Mouse (Mus musculus) ovary, postnatal 14 days (tissue): Measurements from ENCODE around the gene Rtkn2.
"Not testable (repeated sequence)": the region's sequence is repeated elsewhere in the genome, so short reads cannot be mapped to it uniquely, and the experiment has no call there.

Experiments used
- DNase-seq: peaks from one replicate; pipeline ENCODE4 v3.0.0; 2022; ENCODE audit warnings: low spot score

The Rtkn2 gene

GRCm38 (mm10) chr10:68075181-68075580 lies 95.8 kb downstream of the Rtkn2 start:
- no peak for DNase-seq

DNA sequence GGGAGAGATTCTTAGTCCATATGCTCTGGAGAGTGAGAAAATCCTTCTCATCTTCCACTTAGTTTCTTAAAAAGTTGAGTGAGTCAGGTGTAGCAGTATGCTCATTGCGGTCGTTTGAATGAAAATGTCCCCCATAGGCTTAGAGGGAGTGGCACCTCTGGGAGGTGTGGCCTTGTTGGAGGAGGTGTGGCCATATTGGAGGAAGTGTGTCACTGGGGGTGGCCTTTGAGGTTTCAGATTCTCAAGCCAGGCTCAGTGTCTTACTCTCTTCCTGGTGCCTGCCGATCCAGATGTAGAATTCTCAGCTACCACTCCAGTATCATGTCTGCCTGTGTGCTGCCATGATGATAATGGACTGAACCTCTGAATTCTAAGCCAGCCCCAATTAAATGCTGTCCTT lies 99.3 kb downstream of the Rtkn2 start:
- no peak for DNase-seq

DNA sequence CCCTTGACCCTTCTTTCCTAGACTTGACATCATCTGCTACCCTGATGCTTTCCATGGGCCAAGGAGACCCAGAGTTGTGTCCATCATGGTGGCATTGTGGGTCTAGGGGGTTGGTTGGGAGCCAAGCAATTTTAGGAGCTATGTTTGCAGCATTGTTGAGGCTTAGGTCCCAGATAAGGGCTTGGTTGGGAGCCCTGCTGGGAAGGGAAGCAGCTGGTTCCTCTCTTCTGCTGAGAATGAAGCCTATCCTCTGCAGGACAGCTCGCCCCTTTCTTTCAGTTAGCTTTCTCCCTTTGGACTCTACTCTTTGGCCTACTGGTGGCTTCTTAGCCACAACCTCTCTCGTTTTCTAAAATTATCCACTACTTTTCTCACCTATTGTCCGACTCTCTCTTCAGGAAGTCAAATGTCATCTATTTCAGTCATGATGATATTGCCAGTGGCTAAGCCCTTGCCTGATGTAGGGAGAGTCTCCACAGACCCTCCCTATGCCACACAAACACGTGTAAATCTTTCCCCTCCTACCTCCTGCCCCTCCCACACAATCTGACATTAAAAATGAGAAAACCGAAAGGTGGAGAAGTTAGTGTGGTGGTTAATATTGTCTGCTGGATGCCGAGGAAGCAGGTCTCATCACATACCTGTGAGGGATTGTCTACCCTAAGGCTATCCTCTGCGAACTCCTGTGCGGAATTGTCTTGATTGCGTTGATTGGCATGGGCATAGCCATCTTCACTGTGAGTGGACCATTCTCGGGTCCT lies 100.7 kb downstream of the Rtkn2 start:
- no peak for DNase-seq

- DNase-seq = no peak
These were observed 102.3 kb downstream of the Rtkn2 start for GRCm38 (mm10) chr10:68081712-68082111.

DNA sequence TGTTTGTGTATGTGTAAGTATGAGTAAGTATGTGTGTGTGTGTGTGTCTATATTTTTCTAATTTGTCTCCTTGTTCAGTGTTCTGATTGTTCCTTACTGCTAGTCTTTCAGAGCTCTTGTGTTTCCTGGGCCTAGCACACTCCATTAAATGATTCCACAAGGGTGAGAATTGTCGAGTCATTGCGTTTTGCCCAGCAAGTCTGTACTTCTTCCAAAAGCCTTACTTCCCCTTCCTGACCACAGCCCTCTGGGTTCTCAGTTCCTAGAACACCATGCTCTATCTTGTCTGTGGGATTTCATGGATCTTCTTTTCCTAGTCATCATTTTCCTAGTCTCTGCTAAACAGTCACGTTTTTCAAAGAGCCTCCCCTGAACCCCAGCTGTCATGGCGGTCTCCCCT lies 106.2 kb downstream of the Rtkn2 start:
- no peak for DNase-seq

GRCm38 (mm10) chr10:68086973-68087372 lies 107.6 kb downstream of the Rtkn2 start:
- no peak for DNase-seq

DNA sequence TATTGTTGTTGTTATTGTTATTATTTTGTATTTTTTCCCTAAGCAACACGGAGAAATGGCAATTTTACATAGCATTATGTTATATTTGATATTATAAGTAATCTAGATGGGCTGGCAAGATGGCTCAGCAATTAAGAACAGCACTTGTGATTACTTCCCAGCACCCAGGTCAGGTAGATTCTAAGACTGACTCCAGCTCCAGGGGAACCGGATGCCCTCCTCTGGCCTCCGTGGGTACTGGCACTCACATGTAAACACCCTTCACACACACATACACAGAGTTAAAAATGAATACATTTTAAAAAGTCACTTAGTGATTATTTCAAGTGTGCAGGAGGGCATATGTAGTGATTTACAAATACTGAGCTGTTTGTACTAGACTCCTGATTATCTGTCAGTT lies 108.4 kb downstream of the Rtkn2 start:
- DNase-seq = no peak

- DNase-seq = no peak
These were observed 110.2 kb downstream of the Rtkn2 start for GRCm38 (mm10) chr10:68089435-68090196.

GRCm38 (mm10) chr10:68090197-68090535 lies 110.8 kb downstream of the Rtkn2 start:
- peak; percentile 57 for DNase-seq

- DNase-seq = no peak
These were observed 111.2 kb downstream of the Rtkn2 start for GRCm38 (mm10) chr10:68090544-68090943.

DNA sequence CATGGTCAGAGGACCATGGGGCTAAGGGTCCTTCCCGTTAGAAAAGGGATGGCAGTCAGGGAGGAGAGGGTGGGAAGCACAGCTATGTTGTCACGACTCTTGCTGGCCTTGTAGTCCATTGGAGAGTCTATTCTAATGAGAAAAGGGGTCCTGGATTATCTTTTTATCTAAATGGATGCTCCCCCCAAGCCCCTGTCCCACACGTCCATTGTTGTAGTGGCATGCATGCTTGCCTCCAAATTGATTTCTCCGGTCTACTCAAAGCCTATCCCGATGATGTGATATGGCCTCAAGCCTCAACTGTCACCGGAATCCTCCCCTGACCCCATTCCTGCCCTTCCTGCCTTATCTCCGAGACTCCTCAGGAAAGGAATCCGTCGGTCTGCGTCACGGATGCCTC lies 111.6 kb downstream of the Rtkn2 start:
- DNase-seq = no peak

- no peak for DNase-seq
These were observed 112.5 kb downstream of the Rtkn2 start for GRCm38 (mm10) chr10:68091840-68092239.

- no peak for DNase-seq
These were observed 114.1 kb downstream of the Rtkn2 start for GRCm38 (mm10) chr10:68093496-68093895.

- DNase-seq = no peak
These were observed 115.8 kb downstream of the Rtkn2 start for GRCm38 (mm10) chr10:68095136-68095535.

DNA sequence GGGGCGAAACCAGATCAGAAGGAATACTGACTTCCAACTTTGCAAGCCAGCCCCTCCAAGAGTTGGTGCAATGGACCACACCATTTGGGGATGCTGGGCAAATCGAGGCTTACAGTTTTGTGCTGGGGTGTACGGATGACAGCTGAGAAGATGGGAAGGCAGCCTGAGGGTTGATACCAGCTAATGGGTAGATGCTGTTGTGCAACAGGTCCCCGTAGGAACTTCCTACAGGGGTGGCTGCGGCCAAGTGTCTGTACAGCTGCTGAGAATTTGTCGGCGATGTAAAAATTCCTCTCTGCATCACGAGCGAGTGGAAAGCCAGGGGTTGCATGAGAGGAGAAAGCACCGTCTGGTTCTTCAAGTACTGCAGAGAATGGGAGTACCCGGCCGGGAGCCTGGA lies 117.0 kb downstream of the Rtkn2 start:
- no peak for DNase-seq

GRCm38 (mm10) chr10:68097821-68098675 lies 118.7 kb downstream of the Rtkn2 start:
- no peak for DNase-seq

- DNase-seq = not testable (repeated sequence)
These were observed 120.4 kb downstream of the Rtkn2 start for GRCm38 (mm10) chr10:68099801-68100200.

GRCm38 (mm10) chr10:68100506-68100905 lies 121.1 kb downstream of the Rtkn2 start:
- DNase-seq = no peak

GRCm38 (mm10) chr10:68101251-68101650 lies 121.9 kb downstream of the Rtkn2 start:
- no peak for DNase-seq

GRCm38 (mm10) chr10:68102566-68102965 lies 123.2 kb downstream of the Rtkn2 start:
- DNase-seq = no peak

DNA sequence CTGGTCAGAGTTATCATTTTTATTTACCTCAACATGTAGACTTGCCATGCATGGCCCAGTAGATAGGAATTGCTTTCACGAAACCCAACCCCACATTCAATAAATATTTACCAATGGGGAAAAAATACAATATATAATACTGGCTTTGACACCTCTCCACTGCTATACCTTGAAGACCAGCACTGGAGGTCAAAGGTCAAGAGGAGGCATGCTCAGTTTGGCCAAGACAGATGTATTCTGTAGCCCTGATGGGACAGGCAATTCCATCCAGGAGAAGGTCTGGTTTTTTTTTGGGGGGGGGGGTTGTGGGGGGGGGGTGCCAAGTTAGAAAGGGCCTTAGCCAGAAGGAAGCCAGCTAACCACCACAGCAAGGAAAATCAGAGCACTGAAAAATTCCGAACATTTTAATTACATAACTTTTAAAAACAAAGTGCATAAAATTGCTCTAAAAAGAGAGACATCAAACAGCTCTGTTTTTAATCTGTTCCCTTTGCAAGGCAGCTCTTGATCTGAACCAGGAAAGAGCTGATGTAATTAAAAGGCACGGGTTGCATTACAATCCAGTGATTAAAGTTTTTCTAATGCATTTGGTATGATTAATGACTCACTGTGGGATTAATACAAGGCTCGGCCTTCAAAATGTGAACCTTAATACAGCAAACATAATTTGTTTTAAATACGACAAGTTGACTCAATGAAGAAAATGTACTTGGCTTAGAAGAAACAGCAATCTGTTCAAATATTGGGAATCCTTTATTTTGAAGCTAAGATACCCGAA lies 123.9 kb downstream of the Rtkn2 start:
- DNase-seq = no peak

- no peak for DNase-seq
These were observed 124.6 kb downstream of the Rtkn2 start for GRCm38 (mm10) chr10:68103988-68104387.
